Mouse (Mus musculus) bone marrow, adult 2 months (tissue): ENCODE data around the gene Gm11634.

Experiments used
- CTCF ChIP-seq: fragments of 200-500 bp; IDR thresholded peaks from 2 replicates; pipeline ENCODE4 v1.5.1; 2011; ENCODE audit warnings: low read length, control low read depth; ENCODE audit not compliant: control insufficient read depth, insufficient read depth
- POLR2A ChIP-seq: fragments of 200-500 bp; IDR thresholded peaks from 2 replicates; pipeline ENCODE4 v1.6.1; 2011; ENCODE audit warnings: low read depth, mild to moderate bottlenecking, control low read depth, low read length, borderline replicate concordance; ENCODE audit not compliant: control insufficient read depth

GRCm38 (mm10) chr11:101553354-101553930, 45.6 kb downstream of the Gm11634 start:
- TF ChIP-seq CTCF (no peak), POLR2A (no peak)
